Mouse (Mus musculus) thymus, adult 2 months (tissue): ENCODE results near the gene Eif4e3.

ENCODE experiments used
- CTCF ChIP-seq: fragments of 200-500 bp; IDR thresholded peaks from 2 replicates; pipeline ENCODE4 v1.5.1; 2012; ENCODE audit warnings: mild to moderate bottlenecking, control low read depth, low read length, moderate library complexity, borderline replicate concordance; ENCODE audit not compliant: control insufficient read depth, poor library complexity, insufficient read depth; ENCODE audit errors: extremely low read depth
- POLR2A ChIP-seq: fragments of 200-500 bp; IDR thresholded peaks from 2 replicates; pipeline ENCODE4 v1.6.1; 2012; ENCODE audit warnings: mild to moderate bottlenecking, low read length, control low read depth, moderate library complexity; ENCODE audit not compliant: control insufficient read depth, poor library complexity, insufficient read depth; ENCODE audit errors: extremely low read depth

GRCm38 (mm10) chr6:99636801-99637200, 29.8 kb downstream of the Eif4e3 start:
- TF ChIP-seq CTCF: no peak
- TF ChIP-seq POLR2A: no peak
